Mouse (Mus musculus) embryonic fibroblast, embryonic 13.5 days (primary cell): ENCODE results near the gene Cks2.

Experiments
- CTCF ChIP-seq: IDR thresholded peaks from 2 replicates; pipeline ENCODE4 v1.5.1; 2011; ENCODE audit warnings: mild to moderate bottlenecking, control low read depth, low read length, moderate library complexity, borderline replicate concordance; ENCODE audit not compliant: insufficient read depth
- POLR2A ChIP-seq: IDR thresholded peaks from 2 replicates; pipeline ENCODE4 v1.6.1; 2011; ENCODE audit warnings: low read depth, mild to moderate bottlenecking, control low read depth, low read length, moderate library complexity

GRCm38 (mm10) chr13:51653159-51653558, 8.1 kb downstream of the Cks2 start:
- TF ChIP-seq POLR2A (no peak), CTCF (no peak)
